Mouse (Mus musculus) cerebellum, postnatal 10 days (tissue): Measurements from ENCODE around the gene Mllt11.

Source experiments
- DNase-seq, 2 experiments: peaks; one replicate each; pipeline ENCODE4 v3.0.0; 2021; ENCODE audit warnings: mixed read lengths in 2 of 2

The Mllt11 gene

DNA sequence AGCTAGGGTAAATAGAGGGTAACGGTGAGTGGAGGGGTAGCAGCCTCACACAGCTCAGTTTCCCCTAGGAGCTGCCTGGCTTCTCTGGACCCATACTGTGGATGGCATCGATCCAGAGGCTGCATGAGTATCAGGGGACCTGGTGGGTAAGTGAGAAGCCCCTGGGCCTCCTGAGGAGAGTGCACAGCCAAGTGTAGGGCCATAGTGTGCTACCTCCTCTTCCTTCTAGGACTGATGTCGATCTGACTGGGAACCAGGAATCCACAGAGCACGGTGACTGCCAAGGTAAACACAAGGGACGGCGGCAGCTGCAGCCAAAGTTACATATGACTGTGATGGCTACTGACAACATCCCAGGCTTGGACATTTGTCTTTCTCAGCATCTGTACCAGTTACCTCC lies 60.9 kb downstream of the Mllt11 start:
- no peak for DNase-seq

DNA sequence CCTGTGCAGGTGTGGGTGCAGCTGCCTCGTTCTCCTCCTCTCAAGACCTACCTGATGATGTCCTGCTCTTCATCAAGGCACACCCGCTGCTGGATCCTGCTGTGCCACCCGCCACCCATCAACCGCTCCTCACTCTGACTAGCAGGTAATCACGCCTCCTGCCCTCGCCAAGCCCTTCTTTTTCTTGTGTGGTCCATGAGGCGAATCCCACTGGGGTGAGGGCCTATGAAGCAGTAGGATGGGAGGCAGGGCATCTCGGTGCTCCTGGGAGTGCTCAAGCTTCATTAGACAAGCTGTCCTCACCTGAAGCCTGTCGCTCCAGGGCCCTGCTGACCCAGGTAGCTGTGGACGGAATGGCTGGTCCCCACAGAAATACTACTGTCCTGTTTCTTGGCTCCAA lies 62.0 kb downstream of the Mllt11 start:
- no peak for DNase-seq
